Mouse (Mus musculus) left cerebral cortex, postnatal 14 days (tissue): ENCODE results near the gene Iqcg. TPM values are rescaled to one million over a fixed set of nuclear protein-coding genes. Genes with fewer than 3 reads are reported as not detected.
"Not testable (repeated sequence)": the region's sequence is repeated elsewhere in the genome, so short reads cannot be mapped to it uniquely, and the experiment has no call there.

ENCODE experiments used
- DNase-seq, 2 experiments: peaks; one replicate each; pipeline ENCODE4 v3.0.0; 2021 to 2022; ENCODE audit warnings: low spot score in 2 of 2, mixed read lengths in 1 of 2
- intact Hi-C: fragments of 180-260 bp; cut with DNase I; formaldehyde crosslinking; loops from one replicate; pipeline ENCODE4 v1.15.1; 2025
- long read RNA-seq, 2 experiments: library from polyadenylated mRNA; stranded (forward); transcript quantifications; one replicate each; pipeline ENCODE4 v2.0.0; 2021
- total RNA-seq, 2 experiments: library from RNA; stranded (reverse); gene quantifications; 2 replicates each; pipeline ENCODE4 v1.2.3; 2021

The Iqcg gene
- 1 to 10 TPM; 4.4 to 6.2 TPM for total RNA-seq
- long read RNA-seq, experiment 1, full-length matches to known transcripts: 4 of 8 reads
- long read RNA-seq, experiment 1, partial matches to known transcripts: 0 of 8 reads
- long read RNA-seq, experiment 1, other reads (novel, unspliced or antisense): 4 of 8 reads
- long read RNA-seq, experiment 2, partial matches to known transcripts: 0 of 4 reads
- long read RNA-seq, experiment 2, other reads (novel, unspliced or antisense): 2 of 4 reads

DNA sequence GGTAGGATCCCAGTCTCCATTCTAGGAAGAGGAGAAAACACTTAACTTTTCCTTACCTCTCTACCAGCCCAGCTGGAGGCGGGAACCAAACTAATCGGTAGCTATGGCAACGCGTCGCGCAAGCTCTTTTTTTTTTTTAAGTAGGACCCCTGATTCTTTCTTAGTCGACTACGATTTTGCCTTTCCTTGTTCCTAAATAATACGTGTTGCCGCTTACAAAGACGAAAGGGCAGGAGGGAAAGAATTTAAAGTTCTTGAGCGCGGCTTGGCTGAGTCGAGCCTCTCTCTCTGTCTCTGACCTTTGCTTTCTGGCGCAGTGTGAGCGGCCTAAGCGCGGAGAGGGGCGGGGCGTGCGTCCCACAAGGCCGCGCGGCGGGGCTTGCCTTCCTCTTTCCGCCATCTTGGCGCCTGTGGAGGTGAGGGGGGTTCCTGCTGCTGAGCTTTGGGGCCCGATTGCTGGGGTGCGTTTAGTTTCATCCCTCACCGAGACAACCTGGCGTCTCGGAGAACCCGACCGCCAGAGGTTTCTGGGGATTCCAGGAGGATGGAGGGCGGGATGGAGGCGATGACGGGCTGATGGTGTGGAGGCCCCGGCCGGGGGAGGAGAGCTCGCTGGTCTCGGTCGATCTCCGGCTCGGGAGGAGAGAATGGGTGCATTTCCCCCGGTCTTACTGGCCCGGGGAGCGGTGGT is at the start of gene Iqcg, which contains the start of gene Rpl35a:
Iqcg (minus strand) TSS at position 124 of the 691 bp plus-strand sequence.
Rpl35a (plus strand) TSS at position 359 of the 691 bp plus-strand sequence.
- intact Hi-C loops: no loop called here
- peak; percentile 84 to 88 for DNase-seq

DNA sequence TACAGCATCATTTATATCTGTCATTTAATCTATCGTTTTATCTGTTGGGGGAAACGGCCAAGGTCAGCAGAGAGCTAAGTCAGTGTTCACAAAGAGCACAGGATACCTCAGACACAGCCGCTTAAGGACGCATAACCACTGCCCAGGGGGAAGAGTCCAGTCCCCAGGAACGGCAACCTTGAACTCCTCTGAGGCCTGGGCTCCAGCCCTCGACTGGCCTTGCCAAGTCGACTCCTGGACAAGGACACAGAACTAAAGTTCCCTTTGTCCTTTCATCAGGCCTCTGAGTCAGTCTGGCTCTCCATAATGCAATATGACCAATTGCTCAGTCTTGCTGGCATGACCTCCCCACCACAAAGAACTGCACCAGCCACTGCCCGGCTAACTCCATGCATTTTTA is 29.6 kb upstream of the Iqcg start:
- intact Hi-C loops: no loop called here
- no peak for DNase-seq

GRCm38 (mm10) chr16:33083996-33084395 is 28.0 kb upstream of the Iqcg start:
- intact Hi-C loops: no loop called here
- DNase-seq: no peak

- intact Hi-C loops: no loop called here
- no peak for DNase-seq
Observed at GRCm38 (mm10) chr16:33082951-33083350, 26.9 kb upstream of the Iqcg start.

DNA sequence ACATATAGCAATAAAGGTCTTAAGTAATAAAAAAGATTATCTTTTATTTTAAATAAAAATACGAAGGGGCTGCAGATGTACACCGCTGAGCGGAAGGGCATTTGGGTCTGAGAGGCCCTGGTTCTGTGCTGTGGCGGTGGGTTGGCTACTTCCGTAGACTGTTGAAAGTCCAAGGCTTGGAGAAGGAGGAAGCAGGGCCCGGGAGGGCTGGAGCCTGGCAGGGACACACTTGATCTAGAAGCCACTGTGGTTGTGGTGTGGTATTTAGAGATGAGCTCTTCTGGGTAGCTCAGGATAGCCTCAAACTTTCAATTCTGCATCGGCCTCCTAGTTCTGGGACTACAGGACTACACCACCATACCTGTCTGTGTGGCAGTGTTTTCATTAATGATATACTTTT is 24.0 kb upstream of the Iqcg start:
- intact Hi-C loops: no loop called here
- no peak for DNase-seq

DNA sequence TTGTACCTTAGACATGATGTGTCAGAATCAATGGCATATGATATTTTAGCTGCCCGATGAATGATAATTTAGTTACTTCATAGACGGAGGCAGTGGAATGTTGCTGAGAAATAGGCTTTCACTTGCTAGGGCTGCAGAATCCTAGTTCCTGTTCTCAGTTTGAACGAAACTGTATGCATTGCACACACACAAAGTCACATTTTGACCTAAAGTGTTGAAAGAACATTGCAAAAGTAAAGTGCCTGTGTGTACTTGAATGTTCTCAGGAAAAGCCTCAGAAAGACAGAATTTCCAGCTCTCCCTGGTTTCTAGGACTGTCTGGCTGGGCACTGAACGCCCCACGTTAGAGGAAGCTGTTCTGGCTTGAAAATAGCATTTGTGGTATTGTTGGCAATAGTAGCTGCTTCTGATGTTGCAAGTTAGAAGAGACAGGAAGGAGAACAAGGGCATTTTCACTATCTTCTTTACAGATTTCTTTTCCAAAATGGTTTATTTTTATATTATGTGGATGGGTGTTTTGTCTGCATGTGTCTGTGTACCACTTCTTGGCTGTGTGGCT is 21.1 kb upstream of the Iqcg start:
- no peak for DNase-seq
- intact Hi-C loops: no loop called here

GRCm38 (mm10) chr16:33076078-33076477 is 20.1 kb upstream of the Iqcg start:
- DNase-seq: no peak
- intact Hi-C loops: no loop called here

- intact Hi-C loops: no loop called here
Observed at GRCm38 (mm10) chr16:33074967-33075366, 18.9 kb upstream of the Iqcg start.

DNA sequence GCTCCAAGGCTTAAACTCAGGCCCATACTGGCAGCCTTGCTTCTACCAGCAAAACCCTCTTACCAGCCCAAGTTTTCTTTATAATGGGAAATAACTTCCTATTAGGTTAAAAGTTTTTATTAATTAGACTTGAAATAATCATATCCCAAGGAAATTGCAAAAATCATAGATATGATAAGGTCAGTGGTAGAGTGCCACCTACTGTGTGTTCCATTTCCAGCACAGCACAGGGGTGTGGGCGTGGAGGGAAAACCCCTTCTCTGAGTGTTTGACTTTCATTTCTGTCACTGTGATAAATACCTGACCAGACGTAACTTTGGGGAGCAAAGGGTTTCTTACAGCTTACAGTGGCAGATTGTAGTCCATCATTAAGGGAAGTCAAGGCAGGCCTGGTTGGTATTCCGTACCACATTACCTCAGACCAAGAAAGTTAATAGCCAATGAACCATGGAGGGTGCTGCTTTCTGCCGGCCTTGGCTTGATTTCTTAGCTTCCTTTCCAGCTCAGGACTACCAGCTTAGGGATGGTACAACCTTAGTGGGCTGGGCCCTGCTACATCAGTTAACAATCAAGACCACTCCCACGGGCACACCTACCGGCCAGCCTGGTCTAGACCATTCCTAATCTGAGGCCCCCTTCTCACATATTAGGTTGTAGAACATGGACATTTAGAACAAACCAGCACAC is 17.0 kb upstream of the Iqcg start:
- no peak for DNase-seq
- intact Hi-C loops: no loop called here

More at GRCm38 (mm10) chr16:33074967-33075366, 18.9 kb upstream of the Iqcg start:
- DNase-seq: no peak

GRCm38 (mm10) chr16:33070928-33071327 is 14.9 kb upstream of the Iqcg start:
- intact Hi-C loops: no loop called here
- DNase-seq: no peak

- intact Hi-C loops: no loop called here
Observed at GRCm38 (mm10) chr16:33064636-33065035, 8.6 kb upstream of the Iqcg start.

GRCm38 (mm10) chr16:33063267-33063666 is 7.2 kb upstream of the Iqcg start:
- intact Hi-C loops: no loop called here
- peak in 1 of 2 experiments; percentile 11 for DNase-seq

More at GRCm38 (mm10) chr16:33064636-33065035, 8.6 kb upstream of the Iqcg start:
- DNase-seq: no peak

GRCm38 (mm10) chr16:33062682-33063131 is 6.7 kb upstream of the Iqcg start:
- intact Hi-C loops: no loop called here

GRCm38 (mm10) chr16:33062024-33062681 is 6.1 kb upstream of the Iqcg start, which contains the start of gene Lmln:
Lmln (plus strand) TSS chr16:33062521.
- intact Hi-C loops: no loop called here

More at GRCm38 (mm10) chr16:33062682-33063131, 6.7 kb upstream of the Iqcg start:
- DNase-seq: peak; percentile 71 to 83

GRCm38 (mm10) chr16:33061400-33061799 is 5.4 kb upstream of the Iqcg start:
- intact Hi-C loops: no loop called here
- DNase-seq: no peak

More at GRCm38 (mm10) chr16:33062024-33062681, 6.1 kb upstream of the Iqcg start, which contains the start of gene Lmln:
- DNase-seq: peak; percentile 90 to 92

DNA sequence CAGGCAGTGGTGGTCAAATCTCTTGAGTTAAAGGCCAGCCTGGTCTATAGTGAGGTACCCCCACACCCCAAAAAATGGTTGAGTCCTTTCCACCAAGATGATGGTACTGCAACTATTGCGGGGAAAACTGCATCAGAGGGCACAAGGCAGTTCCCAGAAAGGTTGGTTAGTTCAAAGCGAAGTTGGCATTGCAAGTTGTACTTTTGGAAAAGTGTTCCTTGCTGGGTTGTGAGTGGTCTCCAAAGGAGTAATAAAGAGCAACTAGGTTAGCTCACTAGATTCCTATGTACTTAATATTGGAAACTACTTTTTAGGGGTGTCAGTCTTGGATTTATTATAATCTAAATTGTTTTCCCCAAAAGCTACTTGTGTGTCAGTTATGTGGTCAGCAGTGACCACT is 4.9 kb upstream of the Iqcg start:
- intact Hi-C loops: no loop called here
- DNase-seq: no peak

GRCm38 (mm10) chr16:33059471-33059870 is 3.5 kb upstream of the Iqcg start:
- intact Hi-C loops: no loop called here
- no peak for DNase-seq

- DNase-seq, intact Hi-C loops: not testable (repeated sequence)
Observed at GRCm38 (mm10) chr16:33058656-33059055, 2.6 kb upstream of the Iqcg start.

DNA sequence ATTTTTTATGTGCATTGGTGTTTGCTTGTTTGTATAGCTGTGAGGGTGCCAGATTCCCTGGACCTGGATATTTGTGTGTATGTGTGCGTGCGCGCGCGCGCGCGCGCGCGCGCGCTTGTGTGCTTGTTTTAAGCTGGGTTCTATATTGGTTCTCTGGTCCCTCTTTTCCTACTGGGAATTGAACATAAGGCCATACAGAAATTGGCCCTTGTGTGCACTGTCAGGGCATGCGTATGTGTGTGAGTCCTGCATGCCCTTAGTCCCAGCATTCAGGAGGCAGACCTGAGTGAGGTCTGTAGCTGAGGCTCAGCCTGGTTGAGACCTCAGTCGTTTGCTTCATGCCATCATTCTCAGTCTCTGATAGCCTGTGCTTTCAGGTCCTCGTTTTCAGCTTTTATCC is 2.0 kb upstream of the Iqcg start:
- no peak for DNase-seq
- intact Hi-C loops: no loop called here
